Mouse (Mus musculus): ENCODE data around the gene 2900011O08Rik. TPM values are rescaled to one million over a fixed set of nuclear protein-coding genes. Genes with fewer than 3 reads are reported as not detected.

Gene 2900011O08Rik
- total and polyA plus RNA-seq, 2 experiments from 2014 or later, result 169 to 222 TPM

DNA sequence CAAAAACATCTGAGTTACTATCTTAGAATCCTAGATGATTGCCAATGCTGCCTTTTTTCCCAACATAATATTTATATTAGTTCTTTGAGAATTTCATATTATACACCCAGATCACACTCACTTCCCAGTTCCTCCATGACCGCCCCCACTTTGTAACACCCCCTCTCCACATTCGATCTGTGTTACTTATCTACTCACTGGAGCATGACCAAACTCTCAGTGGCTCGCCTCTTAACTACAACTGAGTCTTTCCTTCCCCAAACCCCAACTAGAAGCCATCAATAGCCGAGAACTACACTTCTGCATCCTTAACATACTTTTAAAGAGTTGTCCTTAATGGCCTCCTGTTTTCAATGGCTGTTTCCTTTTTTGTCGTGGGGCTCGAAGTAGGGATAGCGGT is 135.2 kb downstream of the 2900011O08Rik start:
- no peaks in the 10 kb centered on the region for H3K4me1 ChIP-seq (ENCODE audit: insufficient read depth, low read length)
- no peak overlapping the region for H3K4me2 ChIP-seq (ENCODE audit: low read depth, low read length, poor library complexity, severe bottlenecking)
- H3K36me3 ChIP-seq (ENCODE audit: insufficient read depth, low read length), result peaks cover 46% of the 10 kb centered on the region
- DNase-seq (ENCODE audit: low spot score), result no peak
- 97% methylated on average over 7 of the region's 7 CpGs for WGBS
- no peaks in the 10 kb centered on the region for H3K27me3 ChIP-seq (ENCODE audit: insufficient read depth, low read length)
- no peak overlapping the region for H3K27ac ChIP-seq (ENCODE audit: low read depth, low read length)
- ATAC-seq (ENCODE audit: low FRiP score), result no peak
- H3K9ac ChIP-seq (replicated peaks; ENCODE audit: low read length, poor library complexity, severe bottlenecking), result no peak overlapping the region
- no peak overlapping the region for H3K4me3 ChIP-seq (ENCODE audit: low read depth, low read length)
- no peak for TF ChIP-seq CTCF (IDR thresholded peaks at IDR 0.05)
- H3K9me3 ChIP-seq (ENCODE audit: low read length), result no peaks in the 10 kb centered on the region

DNA sequence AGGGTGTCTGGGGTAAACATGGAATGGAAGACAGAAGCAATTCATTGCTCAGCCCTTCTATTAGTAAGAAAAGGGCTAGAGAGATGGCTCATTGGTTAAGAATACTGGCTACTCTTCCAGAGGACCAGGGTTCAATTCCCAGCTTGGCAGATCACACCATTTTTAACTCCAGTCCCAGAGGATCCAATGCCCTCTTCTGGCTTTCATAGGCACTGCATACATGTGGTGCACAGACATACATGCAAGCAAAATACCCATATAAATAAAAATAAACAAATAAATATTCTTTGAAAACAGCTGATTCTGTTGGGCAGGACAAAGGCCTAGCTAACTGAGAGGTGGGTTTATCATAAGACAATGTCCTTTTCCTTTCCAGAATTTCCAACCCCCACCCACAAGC is 136.2 kb downstream of the 2900011O08Rik start:
- Histone ChIP-seq H3K9ac (replicated peaks; ENCODE audit: low read length, poor library complexity, severe bottlenecking) (no peak overlapping the region), H3K4me3 (ENCODE audit: low read depth, low read length) (no peak overlapping the region), H3K4me1 (ENCODE audit: insufficient read depth, low read length) (no peaks in the 10 kb centered on the region), H3K27ac (ENCODE audit: low read depth, low read length) (no peak overlapping the region), H3K4me2 (ENCODE audit: low read depth, low read length, poor library complexity, severe bottlenecking) (no peak overlapping the region), H3K9me3 (ENCODE audit: low read length) (no peaks in the 10 kb centered on the region), H3K27me3 (ENCODE audit: insufficient read depth, low read length) (no peaks in the 10 kb centered on the region), H3K36me3 (ENCODE audit: insufficient read depth, low read length) (peaks cover 44% of the 10 kb centered on the region)
- ATAC-seq (ENCODE audit: low FRiP score), result no peak
- TF ChIP-seq CTCF (IDR thresholded peaks at IDR 0.05), result peak; percentile 36
- no peak for DNase-seq (ENCODE audit: low spot score)

DNA sequence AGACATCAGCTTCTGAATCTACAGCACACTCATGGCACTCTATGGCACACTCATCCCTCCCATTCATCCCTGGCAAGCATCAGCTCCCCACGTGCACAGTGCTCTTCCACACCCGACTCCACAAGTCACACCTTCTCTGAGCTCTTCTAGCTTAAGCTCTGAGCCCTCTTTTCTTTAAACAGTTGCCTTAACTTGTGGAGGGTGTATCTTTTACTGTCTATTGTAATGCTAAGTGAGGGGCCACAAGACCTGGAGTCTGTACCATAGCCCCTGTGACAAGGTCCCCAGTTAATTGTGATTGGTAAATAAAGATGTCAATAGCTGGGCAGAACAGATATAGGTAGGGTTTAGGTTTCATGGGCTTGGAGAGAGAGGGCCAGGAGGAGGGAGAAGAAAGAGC is 137.5 kb downstream of the 2900011O08Rik start:
- no peak overlapping the region for H3K27ac ChIP-seq (ENCODE audit: low read depth, low read length)
- no peaks in the 10 kb centered on the region for H3K27me3 ChIP-seq (ENCODE audit: insufficient read depth, low read length)
- WGBS, result 97% methylated on average over 2 of the region's 2 CpGs
- no peak overlapping the region for H3K4me2 ChIP-seq (ENCODE audit: low read depth, low read length, poor library complexity, severe bottlenecking)
- H3K36me3 ChIP-seq (ENCODE audit: insufficient read depth, low read length), result peaks cover 48% of the 10 kb centered on the region
- no peak for TF ChIP-seq CTCF (IDR thresholded peaks at IDR 0.05)
- DNase-seq (ENCODE audit: low spot score), result no peak
- no peak overlapping the region for H3K4me3 ChIP-seq (ENCODE audit: low read depth, low read length)
- no peaks in the 10 kb centered on the region for H3K4me1 ChIP-seq (ENCODE audit: insufficient read depth, low read length)
- no peaks in the 10 kb centered on the region for H3K9me3 ChIP-seq (ENCODE audit: low read length)
- H3K9ac ChIP-seq (replicated peaks; ENCODE audit: low read length, poor library complexity, severe bottlenecking), result no peak overlapping the region
- no peak for ATAC-seq (ENCODE audit: low FRiP score)

DNA sequence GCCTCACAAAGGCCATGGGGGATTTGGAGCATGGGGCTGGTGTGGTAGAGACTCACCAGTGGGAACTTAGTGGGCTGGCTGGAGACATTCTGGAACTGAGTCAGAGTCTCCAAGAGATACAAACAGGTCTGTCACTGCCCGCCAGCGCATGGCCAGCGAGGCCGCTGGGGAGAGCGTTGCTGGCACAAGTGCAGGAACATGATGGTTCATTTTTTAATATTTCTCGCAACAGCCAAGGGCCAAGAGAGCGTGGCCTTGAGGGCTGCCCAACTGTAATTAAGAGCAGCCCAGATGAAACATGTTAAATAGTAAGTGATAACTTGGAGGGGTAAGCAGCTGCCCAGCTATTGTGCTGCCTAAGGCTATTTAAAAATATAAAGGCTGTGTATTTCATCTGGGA is 138.3 kb downstream of the 2900011O08Rik start:
- H3K27ac ChIP-seq (ENCODE audit: low read depth, low read length), result no peak overlapping the region
- no peak overlapping the region for H3K4me2 ChIP-seq (ENCODE audit: low read depth, low read length, poor library complexity, severe bottlenecking)
- no peaks in the 10 kb centered on the region for H3K9me3 ChIP-seq (ENCODE audit: low read length)
- no peaks in the 10 kb centered on the region for H3K4me1 ChIP-seq (ENCODE audit: insufficient read depth, low read length)
- 98% methylated on average over 7 of the region's 7 CpGs for WGBS
- no peak for TF ChIP-seq CTCF (IDR thresholded peaks at IDR 0.05)
- DNase-seq (ENCODE audit: low spot score) (no peak), ATAC-seq (ENCODE audit: low FRiP score) (no peak)
- peaks cover 55% of the 10 kb centered on the region for H3K36me3 ChIP-seq (ENCODE audit: insufficient read depth, low read length)
- no peaks in the 10 kb centered on the region for H3K27me3 ChIP-seq (ENCODE audit: insufficient read depth, low read length)
- no peak overlapping the region for H3K9ac ChIP-seq (replicated peaks; ENCODE audit: low read length, poor library complexity, severe bottlenecking)
- no peak overlapping the region for H3K4me3 ChIP-seq (ENCODE audit: low read depth, low read length)

DNA sequence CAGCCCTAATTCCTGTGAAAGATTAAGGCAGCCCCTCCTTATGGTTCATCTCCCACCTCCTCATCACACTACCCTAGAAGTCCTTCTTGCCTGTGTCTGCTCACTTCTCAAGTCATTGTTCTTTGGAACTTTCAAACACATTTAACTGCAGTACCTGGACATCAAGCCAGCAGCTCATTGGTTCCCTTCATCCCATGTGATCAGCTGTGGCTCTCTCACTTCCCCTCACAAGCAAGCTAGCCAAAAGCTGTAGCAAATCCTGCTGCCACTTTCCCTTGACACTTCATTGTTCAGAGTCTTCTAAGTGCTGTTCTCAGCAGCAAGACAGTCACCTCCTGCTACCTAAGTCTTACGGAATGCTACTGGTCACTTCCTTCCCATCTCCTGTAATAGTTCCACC is 138.8 kb downstream of the 2900011O08Rik start:
- H3K27me3 ChIP-seq (ENCODE audit: insufficient read depth, low read length), result no peaks in the 10 kb centered on the region
- no peak overlapping the region for H3K4me2 ChIP-seq (ENCODE audit: low read depth, low read length, poor library complexity, severe bottlenecking)
- WGBS, result 94% methylated on average over 1 of the region's 1 CpGs
- no peak overlapping the region for H3K27ac ChIP-seq (ENCODE audit: low read depth, low read length)
- H3K9me3 ChIP-seq (ENCODE audit: low read length), result no peaks in the 10 kb centered on the region
- H3K4me3 ChIP-seq (ENCODE audit: low read depth, low read length), result no peak overlapping the region
- no peaks in the 10 kb centered on the region for H3K4me1 ChIP-seq (ENCODE audit: insufficient read depth, low read length)
- DNase-seq (ENCODE audit: low spot score) (no peak), ATAC-seq (ENCODE audit: low FRiP score) (no peak)
- peaks cover 58% of the 10 kb centered on the region for H3K36me3 ChIP-seq (ENCODE audit: insufficient read depth, low read length)
- H3K9ac ChIP-seq (replicated peaks; ENCODE audit: low read length, poor library complexity, severe bottlenecking), result no peak overlapping the region
- no peak for TF ChIP-seq CTCF (IDR thresholded peaks at IDR 0.05)

DNA sequence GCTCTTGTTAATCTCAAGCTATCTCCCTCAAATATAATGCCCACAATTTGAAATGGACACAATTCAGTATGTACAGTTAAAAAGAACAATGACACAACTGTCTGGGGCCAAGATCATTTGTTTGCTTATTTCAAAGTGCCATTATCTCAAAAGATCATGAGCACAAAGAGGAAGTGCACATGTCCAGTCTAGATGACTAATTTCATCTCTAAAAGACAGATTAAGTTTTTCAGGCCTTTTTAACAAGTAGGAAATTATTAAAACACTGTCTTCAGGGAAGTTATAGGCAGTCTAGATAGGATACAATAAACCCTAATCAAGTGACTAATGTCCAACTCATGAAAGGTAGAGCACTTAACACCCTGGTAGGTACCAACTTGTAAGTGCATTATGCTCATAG is 142.6 kb downstream of the 2900011O08Rik start:
- no peaks in the 10 kb centered on the region for H3K9me3 ChIP-seq (ENCODE audit: low read length)
- H3K27me3 ChIP-seq (ENCODE audit: insufficient read depth, low read length), result no peaks in the 10 kb centered on the region
- no peaks in the 10 kb centered on the region for H3K4me1 ChIP-seq (ENCODE audit: insufficient read depth, low read length)
- no peak overlapping the region for H3K9ac ChIP-seq (replicated peaks; ENCODE audit: low read length, poor library complexity, severe bottlenecking)
- ATAC-seq (ENCODE audit: low FRiP score) (no peak), DNase-seq (ENCODE audit: low spot score) (no peak)
- H3K27ac ChIP-seq (ENCODE audit: low read depth, low read length), result no peak overlapping the region
- peaks cover 65% of the 10 kb centered on the region for H3K36me3 ChIP-seq (ENCODE audit: insufficient read depth, low read length)
- no peak overlapping the region for H3K4me2 ChIP-seq (ENCODE audit: low read depth, low read length, poor library complexity, severe bottlenecking)
- no peak overlapping the region for H3K4me3 ChIP-seq (ENCODE audit: low read depth, low read length)
- no peak for TF ChIP-seq CTCF (IDR thresholded peaks at IDR 0.05)

DNA sequence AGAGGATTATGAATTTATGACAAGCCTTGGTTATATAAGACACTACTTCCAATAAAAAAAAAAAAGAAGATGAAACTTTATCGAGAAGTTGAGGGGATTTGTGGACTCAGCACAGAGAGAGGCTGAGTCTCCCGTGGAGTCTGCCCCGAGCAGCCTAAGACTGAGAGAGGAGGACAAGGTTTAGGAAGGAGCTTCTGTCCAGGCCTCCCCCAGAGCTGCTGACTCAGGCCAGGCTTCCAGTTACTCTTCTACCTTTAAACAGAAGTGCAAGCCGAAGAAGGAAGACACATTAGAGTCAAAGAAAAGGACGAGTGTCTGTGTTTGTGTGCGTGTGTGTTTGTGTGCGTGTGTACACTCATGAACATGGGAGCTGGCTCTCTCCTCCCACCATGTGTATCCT is 144.4 kb downstream of the 2900011O08Rik start:
- Histone ChIP-seq H3K4me2 (ENCODE audit: low read depth, low read length, poor library complexity, severe bottlenecking) (no peak overlapping the region), H3K36me3 (ENCODE audit: insufficient read depth, low read length) (peaks cover 57% of the 10 kb centered on the region), H3K9ac (replicated peaks; ENCODE audit: low read length, poor library complexity, severe bottlenecking) (no peak overlapping the region), H3K27me3 (ENCODE audit: insufficient read depth, low read length) (no peaks in the 10 kb centered on the region), H3K4me1 (ENCODE audit: insufficient read depth, low read length) (no peaks in the 10 kb centered on the region), H3K9me3 (ENCODE audit: low read length) (no peaks in the 10 kb centered on the region), H3K4me3 (ENCODE audit: low read depth, low read length) (no peak overlapping the region), H3K27ac (ENCODE audit: low read depth, low read length) (no peak overlapping the region)
- DNase-seq (ENCODE audit: low spot score) (no peak), ATAC-seq (ENCODE audit: low FRiP score) (no peak)
- 95% methylated on average over 7 of the region's 7 CpGs for WGBS
- no peak for TF ChIP-seq CTCF (IDR thresholded peaks at IDR 0.05)
